Mouse (Mus musculus): Measurements from ENCODE around the gene Hcar1. TPM values are rescaled to one million over a fixed set of nuclear protein-coding genes. Genes with fewer than 3 reads are reported as not detected.
A peak's percentile ranks its signal among the peaks of the same experiment; 100 is the strongest.

The Hcar1 gene
- polyA plus RNA-seq (2012; rRNA removed) = 0.05 and 0.17 TPM in 2 replicates

DNA sequence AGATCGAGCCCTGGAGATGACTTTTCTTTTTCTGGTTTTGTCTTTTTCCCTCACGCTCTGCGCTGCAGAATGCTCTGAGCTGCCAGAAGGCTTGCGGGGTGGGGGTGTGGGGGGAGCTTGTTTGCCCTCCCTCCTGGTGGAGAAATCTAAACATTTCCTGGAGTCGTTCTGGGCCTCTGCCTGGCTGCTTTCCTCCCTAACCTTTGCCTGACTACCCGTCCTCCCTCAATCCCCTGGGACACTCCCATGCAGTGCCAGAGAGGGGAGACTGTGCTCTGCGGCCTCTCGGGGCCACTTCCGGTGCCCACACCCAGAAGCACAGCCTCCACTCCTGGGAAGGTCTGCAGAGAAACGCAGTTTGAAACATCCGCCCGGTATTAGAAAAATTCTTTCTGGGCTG lies at the start of gene Hcar1:
TSS of gene Hcar1 (minus strand) at position 93 of the 400 bp plus-strand sequence.
- Histone ChIP-seq H3K27ac (ENCODE audit: control insufficient read depth, insufficient read depth, low read depth, low read length) (no peak within 1 kb of the TSS), H3K27me3 (ENCODE audit: control insufficient read depth, insufficient read depth, low read length) (no peaks in the 10 kb centered on the region), H3K4me1 (ENCODE audit: control insufficient read depth, insufficient read depth, low read length) (peaks cover 12% of the 10 kb centered on the region), H3K4me3 (ENCODE audit: control insufficient read depth, low read depth, low read length) (no peak within 1 kb of the TSS; the same call in 1 of the 2 replicates), H3K36me3 (ENCODE audit: control insufficient read depth, insufficient read depth, low read length) (no peaks in the 10 kb centered on the region)
- TF ChIP-seq POLR2A (IDR thresholded peaks at IDR 0.05; ENCODE audit: control insufficient read depth, low read depth, low read length) (no peak), CTCF (IDR thresholded peaks at IDR 0.05; ENCODE audit: control insufficient read depth, insufficient read depth, insufficient replicate concordance, low read depth, low read length) (no peak)

- TF ChIP-seq POLR2A (IDR thresholded peaks at IDR 0.05; ENCODE audit: control insufficient read depth, low read depth, low read length) (no peak), CTCF (IDR thresholded peaks at IDR 0.05; ENCODE audit: control insufficient read depth, insufficient read depth, insufficient replicate concordance, low read depth, low read length) (no peak)
- Histone ChIP-seq H3K27ac (ENCODE audit: control insufficient read depth, insufficient read depth, low read depth, low read length) (no peak within 1 kb of the TSS), H3K4me1 (ENCODE audit: control insufficient read depth, insufficient read depth, low read length) (peaks cover 6% of the 10 kb centered on the region), H3K36me3 (ENCODE audit: control insufficient read depth, insufficient read depth, low read length) (peaks cover 2% of the 10 kb centered on the region; the same call in 1 of the 2 replicates), H3K4me3 (ENCODE audit: control insufficient read depth, low read depth, low read length) (no peak within 1 kb of the TSS), H3K27me3 (ENCODE audit: control insufficient read depth, insufficient read depth, low read length) (no peaks in the 10 kb centered on the region)
Measured at GRCm38 (mm10) chr5:123927118-123927517, 47.3 kb upstream of the Hcar1 start, which contains the start of gene Gm43518. Gene Gm43518 (plus strand): TSS chr5:123927418.

DNA sequence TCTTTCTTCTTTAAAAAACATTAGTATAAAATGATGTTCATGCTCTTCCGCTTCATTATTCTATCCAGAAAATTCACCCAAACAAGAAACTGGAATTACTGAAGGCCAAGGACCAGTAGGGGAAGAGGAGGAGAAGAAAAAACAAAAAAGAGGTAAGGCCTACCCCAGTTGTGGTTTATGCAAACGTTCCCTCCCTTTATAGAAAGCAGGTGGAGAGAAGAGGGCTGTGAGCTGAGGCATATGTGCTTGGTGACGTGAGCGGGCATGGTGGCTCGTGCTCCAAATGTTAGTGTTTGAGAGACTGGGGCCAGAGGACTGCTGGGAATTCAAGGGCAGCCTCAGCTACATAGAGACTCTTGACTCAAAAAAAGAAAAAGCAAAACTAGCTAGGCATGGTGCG lies 42.3 kb upstream of the Hcar1 start:
- no peaks in the 10 kb centered on the region for H3K4me1 ChIP-seq (ENCODE audit: control insufficient read depth, insufficient read depth, low read length)
- peaks cover 3% of the 10 kb centered on the region for H3K36me3 ChIP-seq (ENCODE audit: control insufficient read depth, insufficient read depth, low read length)
- H3K27me3 ChIP-seq (ENCODE audit: control insufficient read depth, insufficient read depth, low read length) = no peaks in the 10 kb centered on the region
- no peak for TF ChIP-seq CTCF (IDR thresholded peaks at IDR 0.05; ENCODE audit: control insufficient read depth, insufficient read depth, insufficient replicate concordance, low read depth, low read length)
- no peak for TF ChIP-seq POLR2A (IDR thresholded peaks at IDR 0.05; ENCODE audit: control insufficient read depth, low read depth, low read length)
- H3K27ac ChIP-seq (ENCODE audit: control insufficient read depth, insufficient read depth, low read depth, low read length) = no peak overlapping the region
- no peak overlapping the region for H3K4me3 ChIP-seq (ENCODE audit: control insufficient read depth, low read depth, low read length)

DNA sequence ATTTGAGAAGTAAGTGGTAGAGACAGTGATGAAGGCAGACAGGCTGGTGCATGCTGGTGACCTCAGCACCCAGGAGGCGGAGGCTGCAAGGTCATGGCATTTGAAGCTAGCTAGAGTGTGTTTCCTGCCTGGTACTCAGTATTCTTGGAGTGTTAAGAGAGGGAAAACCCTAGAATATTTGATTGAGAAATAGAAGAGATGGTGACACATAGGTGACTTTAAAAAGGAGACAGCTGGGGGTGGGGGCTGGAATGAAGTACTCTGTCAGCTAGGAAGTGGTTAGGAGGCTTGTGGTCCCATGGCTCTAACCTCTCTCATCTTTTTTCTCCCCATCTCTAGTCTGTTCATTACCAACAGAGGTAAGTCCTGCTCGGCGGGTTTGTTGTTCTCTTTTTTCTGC lies 35.0 kb upstream of the Hcar1 start:
- no peaks in the 10 kb centered on the region for H3K4me1 ChIP-seq (ENCODE audit: control insufficient read depth, insufficient read depth, low read length)
- no peak overlapping the region for H3K4me3 ChIP-seq (ENCODE audit: control insufficient read depth, low read depth, low read length)
- H3K36me3 ChIP-seq (ENCODE audit: control insufficient read depth, insufficient read depth, low read length) = no peaks in the 10 kb centered on the region; the same call in 1 of the 2 replicates
- H3K27me3 ChIP-seq (ENCODE audit: control insufficient read depth, insufficient read depth, low read length) = no peaks in the 10 kb centered on the region
- TF ChIP-seq POLR2A (IDR thresholded peaks at IDR 0.05; ENCODE audit: control insufficient read depth, low read depth, low read length) (no peak), CTCF (IDR thresholded peaks at IDR 0.05; ENCODE audit: control insufficient read depth, insufficient read depth, insufficient replicate concordance, low read depth, low read length) (no peak)
- no peak overlapping the region for H3K27ac ChIP-seq (ENCODE audit: control insufficient read depth, insufficient read depth, low read depth, low read length)

- H3K36me3 ChIP-seq (ENCODE audit: control insufficient read depth, insufficient read depth, low read length) = no peaks in the 10 kb centered on the region; the same call in 1 of the 2 replicates
- peak overlapping the region; percentile 95 for H3K4me3 ChIP-seq (ENCODE audit: control insufficient read depth, low read depth, low read length)
- TF ChIP-seq CTCF (IDR thresholded peaks at IDR 0.05; ENCODE audit: control insufficient read depth, insufficient read depth, insufficient replicate concordance, low read depth, low read length) (no peak), POLR2A (IDR thresholded peaks at IDR 0.05; ENCODE audit: control insufficient read depth, low read depth, low read length) (no peak)
- peak overlapping the region; percentile 46 for H3K27ac ChIP-seq (ENCODE audit: control insufficient read depth, insufficient read depth, low read depth, low read length)
- H3K27me3 ChIP-seq (ENCODE audit: control insufficient read depth, insufficient read depth, low read length) = no peaks in the 10 kb centered on the region
- peaks cover 8% of the 10 kb centered on the region for H3K4me1 ChIP-seq (ENCODE audit: control insufficient read depth, insufficient read depth, low read length)
Measured at GRCm38 (mm10) chr5:123907631-123907977, 27.8 kb upstream of the Hcar1 start.

- no peaks in the 10 kb centered on the region for H3K27me3 ChIP-seq (ENCODE audit: control insufficient read depth, insufficient read depth, low read length)
- peak within 1 kb of the TSS; percentile 46 for H3K27ac ChIP-seq (ENCODE audit: control insufficient read depth, insufficient read depth, low read depth, low read length)
- peak within 1 kb of the TSS; percentile 95 for H3K4me3 ChIP-seq (ENCODE audit: control insufficient read depth, low read depth, low read length)
- H3K4me1 ChIP-seq (ENCODE audit: control insufficient read depth, insufficient read depth, low read length) = peaks cover 8% of the 10 kb centered on the region
- peak; percentile 91 for TF ChIP-seq POLR2A (IDR thresholded peaks at IDR 0.05; ENCODE audit: control insufficient read depth, low read depth, low read length)
- peak; percentile 94 for TF ChIP-seq CTCF (IDR thresholded peaks at IDR 0.05; ENCODE audit: control insufficient read depth, insufficient read depth, insufficient replicate concordance, low read depth, low read length)
- H3K36me3 ChIP-seq (ENCODE audit: control insufficient read depth, insufficient read depth, low read length) = no peaks in the 10 kb centered on the region; the same call in 1 of the 2 replicates
Measured at GRCm38 (mm10) chr5:123906976-123907630, 27.3 kb upstream of the Hcar1 start, which contains the start of gene Denr. Gene Denr (plus strand): TSS chr5:123907175.

GRCm38 (mm10) chr5:123906146-123906975 lies 26.5 kb upstream of the Hcar1 start:
- H3K4me1 ChIP-seq (ENCODE audit: control insufficient read depth, insufficient read depth, low read length) = peaks cover 8% of the 10 kb centered on the region
- no peak for TF ChIP-seq CTCF (IDR thresholded peaks at IDR 0.05; ENCODE audit: control insufficient read depth, insufficient read depth, insufficient replicate concordance, low read depth, low read length)
- no peak for TF ChIP-seq POLR2A (IDR thresholded peaks at IDR 0.05; ENCODE audit: control insufficient read depth, low read depth, low read length)
- H3K27me3 ChIP-seq (ENCODE audit: control insufficient read depth, insufficient read depth, low read length) = no peaks in the 10 kb centered on the region
- H3K36me3 ChIP-seq (ENCODE audit: control insufficient read depth, insufficient read depth, low read length) = no peaks in the 10 kb centered on the region; the same call in 1 of the 2 replicates
- no peak overlapping the region for H3K27ac ChIP-seq (ENCODE audit: control insufficient read depth, insufficient read depth, low read depth, low read length)
- peak overlapping the region; percentile 95 for H3K4me3 ChIP-seq (ENCODE audit: control insufficient read depth, low read depth, low read length)

Measured in testis, adult 2 months (tissue).